Mouse (Mus musculus): Measurements from ENCODE around the gene Cyp2c54. TPM values are rescaled to one million over a fixed set of nuclear protein-coding genes. Genes with fewer than 3 reads are reported as not detected.
"Not testable (repeated sequence)": the region's sequence is repeated elsewhere in the genome, so short reads cannot be mapped to it uniquely, and the experiment has no call there.

Gene Cyp2c54
- not detected in 2 replicates for polyA plus RNA-seq (2012; ENCODE audit: insufficient read depth, insufficient read length, missing spikeins)

- no peak within 1 kb of the TSS for H3K27ac ChIP-seq (replicated peaks; ENCODE audit: low read depth, low read length)
Observed at GRCm38 (mm10) chr19:40073701-40074100, at the start of gene Cyp2c54. Gene Cyp2c54, minus strand, starts transcription at chr19:40073827.

GRCm38 (mm10) chr19:40119624-40120023 is 46.0 kb upstream of the Cyp2c54 start:
- not testable (repeated sequence) for H3K4me3 ChIP-seq (ENCODE audit: insufficient read depth, low read depth, low read length); H3K27ac ChIP-seq (replicated peaks; ENCODE audit: low read depth, low read length)

More at GRCm38 (mm10) chr19:40073701-40074100, at the start of gene Cyp2c54:
- Histone ChIP-seq H3K4me1 (ENCODE audit: control insufficient read depth, insufficient read depth, insufficient read length, low read length) (no peaks in the 10 kb centered on the region), H3K4me3 (ENCODE audit: insufficient read depth, low read depth, low read length) (no peak within 1 kb of the TSS)

DNA sequence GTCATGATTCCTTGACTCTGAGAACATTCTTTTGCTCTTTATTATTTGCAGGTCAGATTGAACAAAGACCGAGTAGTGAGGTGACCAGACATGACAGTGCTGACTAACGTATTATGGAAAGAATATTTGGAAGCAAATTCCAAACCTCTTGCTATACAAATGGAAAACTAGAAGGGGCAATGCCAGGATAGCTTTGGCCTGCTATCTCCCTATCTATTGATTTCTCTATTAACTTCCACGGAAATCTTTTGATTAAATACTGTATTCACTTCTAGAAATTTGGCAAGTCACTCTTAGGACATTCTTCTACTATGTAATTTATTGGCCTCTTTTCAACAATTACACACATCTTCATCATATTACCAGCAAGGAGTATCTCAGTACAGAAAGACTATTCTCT is 17.5 kb upstream of the Cyp2c54 start:
- Histone ChIP-seq H3K4me1 (ENCODE audit: control insufficient read depth, insufficient read depth, insufficient read length, low read length) (no peaks in the 10 kb centered on the region), H3K4me3 (ENCODE audit: insufficient read depth, low read depth, low read length) (no peak overlapping the region), H3K27ac (replicated peaks; ENCODE audit: low read depth, low read length) (no peak overlapping the region)

More at GRCm38 (mm10) chr19:40119624-40120023, 46.0 kb upstream of the Cyp2c54 start:
- not testable (repeated sequence) for H3K4me1 ChIP-seq (ENCODE audit: control insufficient read depth, insufficient read depth, insufficient read length, low read length)

DNA sequence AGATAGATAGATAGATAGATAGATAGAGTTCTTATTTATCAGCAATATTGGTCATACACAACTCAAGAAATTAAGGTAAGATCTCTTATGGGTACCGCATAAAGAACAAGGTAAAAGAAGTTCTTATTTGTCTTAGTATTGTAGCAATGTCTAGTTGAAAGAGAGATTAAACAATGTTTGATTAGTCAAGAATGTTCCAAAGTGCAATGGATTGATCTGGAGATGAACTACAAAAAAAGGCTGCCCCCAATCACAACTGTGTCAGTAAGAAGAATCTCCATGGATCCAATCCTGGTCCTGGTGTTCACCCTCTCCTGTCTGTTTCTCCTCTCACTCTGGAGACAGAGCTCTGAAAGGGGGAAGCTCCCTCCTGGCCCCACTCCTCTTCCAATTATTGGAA is 15.8 kb upstream of the Cyp2c54 start, which contains the start of gene Cyp2c50:
Gene Cyp2c50 (plus strand): TSS at position 268 of the 400 bp plus-strand sequence.
- not testable (repeated sequence) for H3K27ac ChIP-seq (replicated peaks; ENCODE audit: low read depth, low read length); H3K4me3 ChIP-seq (ENCODE audit: insufficient read depth, low read depth, low read length); H3K4me1 ChIP-seq (ENCODE audit: control insufficient read depth, insufficient read depth, insufficient read length, low read length)

DNA sequence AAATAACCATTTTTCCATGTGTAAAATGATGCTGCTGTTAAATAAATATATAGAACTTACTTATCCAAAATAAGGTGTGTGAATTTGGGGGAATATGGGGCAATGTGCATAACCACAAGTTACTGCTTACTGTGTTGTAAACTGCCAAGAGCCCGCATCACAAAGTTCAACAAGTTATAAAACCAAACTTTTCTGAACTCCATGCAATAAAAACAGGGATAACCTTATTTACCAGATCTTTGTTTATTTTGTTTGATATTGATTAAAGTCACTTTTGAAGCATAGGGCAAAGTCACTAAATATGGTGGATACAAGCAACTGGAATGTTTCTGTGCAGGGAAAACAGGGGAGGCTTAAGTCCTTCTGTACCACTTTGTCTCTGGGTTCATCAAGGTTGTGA is 14.8 kb upstream of the Cyp2c54 start:
- Histone ChIP-seq H3K4me3 (ENCODE audit: insufficient read depth, low read depth, low read length) (no peak overlapping the region), H3K27ac (replicated peaks; ENCODE audit: low read depth, low read length) (no peak overlapping the region), H3K4me1 (ENCODE audit: control insufficient read depth, insufficient read depth, insufficient read length, low read length) (no peaks in the 10 kb centered on the region)

DNA sequence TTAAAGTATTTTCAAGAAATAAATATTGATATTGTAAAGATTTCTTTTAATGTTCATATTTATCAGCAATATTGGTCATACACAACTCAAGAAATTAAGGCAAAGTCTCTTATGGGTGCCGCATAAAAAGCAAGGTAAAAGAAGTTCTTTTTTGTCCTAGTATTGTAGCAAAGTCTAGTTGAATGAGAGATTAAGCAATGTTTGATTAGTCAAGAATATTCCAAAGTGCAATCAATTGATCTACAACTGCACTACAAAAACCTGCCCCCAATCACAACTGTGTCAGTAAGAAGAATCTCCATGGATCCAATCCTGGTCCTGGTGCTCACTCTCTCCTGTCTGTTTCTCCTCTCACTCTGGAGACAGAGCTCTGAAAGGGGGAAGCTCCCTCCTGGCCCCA is 81.5 kb downstream of the Cyp2c54 start, which contains the start of gene Cyp2c37:
Gene Cyp2c37 (plus strand): TSS at position 285 of the 400 bp plus-strand sequence.
- H3K4me1 ChIP-seq (ENCODE audit: control insufficient read depth, insufficient read depth, insufficient read length, low read length); H3K27ac ChIP-seq (replicated peaks; ENCODE audit: low read depth, low read length); H3K4me3 ChIP-seq (ENCODE audit: insufficient read depth, low read depth, low read length): not testable (repeated sequence)

DNA sequence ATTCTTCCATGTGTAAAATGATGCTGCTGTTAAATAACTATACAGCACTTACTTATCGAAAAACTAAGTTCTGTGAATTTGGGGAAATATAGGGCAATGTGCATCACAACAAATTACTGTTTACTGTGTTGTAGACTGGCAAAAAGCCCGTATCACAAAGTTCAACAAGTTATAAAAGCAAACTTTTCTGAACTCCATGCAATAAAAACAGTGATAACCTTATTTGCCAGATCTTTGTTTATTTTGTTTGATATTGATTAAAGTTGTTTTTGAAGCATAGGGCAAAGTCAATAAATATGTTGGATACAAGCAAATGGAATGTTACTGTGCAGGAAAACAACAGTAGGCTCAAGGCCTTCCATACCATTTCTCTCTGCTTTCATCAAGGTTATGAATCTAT is 84.2 kb downstream of the Cyp2c54 start:
- Histone ChIP-seq H3K27ac (replicated peaks; ENCODE audit: low read depth, low read length) (no peak overlapping the region), H3K4me1 (ENCODE audit: control insufficient read depth, insufficient read depth, insufficient read length, low read length) (no peaks in the 10 kb centered on the region), H3K4me3 (ENCODE audit: insufficient read depth, low read depth, low read length) (no peak overlapping the region)

Other genes with a start within 250 kb of the Cyp2c54 start
- not detected in 2 replicates for gene Cyp2c69, start 187.0 kb downstream of the Cyp2c54 start, polyA plus RNA-seq (2012; ENCODE audit: insufficient read depth, insufficient read length, missing spikeins)
- not detected in 2 replicates for gene Cyp2c37, start 81.4 kb downstream of the Cyp2c54 start, polyA plus RNA-seq (2012; ENCODE audit: insufficient read depth, insufficient read length, missing spikeins)
- 1.0 TPM in 1 of 2 replicates, not detected in the other for gene Cyp2c50, start 15.9 kb upstream of the Cyp2c54 start, polyA plus RNA-seq (2012; ENCODE audit: insufficient read depth, insufficient read length, missing spikeins)
- not detected in 2 replicates for gene Cyp2c70, start 113.5 kb upstream of the Cyp2c54 start, polyA plus RNA-seq (2012; ENCODE audit: insufficient read depth, insufficient read length, missing spikeins)
- gene Pdlim1, start 198.0 kb upstream of the Cyp2c54 start, polyA plus RNA-seq (2012; ENCODE audit: insufficient read depth, insufficient read length, missing spikeins): 14.0 and 20.5 TPM in 2 replicates

Measured in brown adipose tissue, adult 24 weeks (tissue).